Mouse (Mus musculus) granulocyte monocyte progenitor cell, adult 5-6 weeks (primary cell): Measurements from ENCODE around the gene Gm12185. TPM values are rescaled to one million over a fixed set of nuclear protein-coding genes. Genes with fewer than 3 reads are reported as not detected.
"Not testable (repeated sequence)": the region's sequence is repeated elsewhere in the genome, so short reads cannot be mapped to it uniquely, and the experiment has no call there.

ENCODE experiments used
- ATAC-seq: replicated peaks from 2 replicates; pipeline ENCODE4 v1.8.0; 2016; ENCODE audit warnings: mild to moderate bottlenecking, moderate TSS enrichment, inconsistent platforms; ENCODE audit not compliant: poor library complexity, severe bottlenecking
- total RNA-seq, 2 experiments: library from RNA; stranded (forward) in 1 of 2; stranded (reverse) in 1 of 2; fragments of 200-712, 200-1000 nt in 1 of 2; fragments of >200 nt in 1 of 2; fragmentation: Nextera tagmentation in 1 of 2; gene quantifications; 2 replicates each; pipeline ENCODE4 v1.2.3; 2014 to 2017

The Gm12185 gene
- total RNA-seq (2014; fragmentation: Nextera tagmentation) (not detected in 2 replicates), total RNA-seq (2017) (0.43 TPM in 1 of 2 replicates, not detected in the other)

- ATAC-seq, result not testable (repeated sequence)
Observed at GRCm38 (mm10) chr11:48991740-48992520, at the start of gene Gm12185. Gene Gm12185 (minus strand): TSS chr11:48992226.

- not testable (repeated sequence) for ATAC-seq
Observed at GRCm38 (mm10) chr11:49012074-49012473, 20.0 kb upstream of the Gm12185 start.

GRCm38 (mm10) chr11:49006785-49007184, 14.8 kb upstream of the Gm12185 start:
- not testable (repeated sequence) for ATAC-seq

- ATAC-seq, result not testable (repeated sequence)
Observed at GRCm38 (mm10) chr11:49006317-49006716, 14.3 kb upstream of the Gm12185 start.

GRCm38 (mm10) chr11:49000411-49000810, 8.4 kb upstream of the Gm12185 start:
- ATAC-seq, result not testable (repeated sequence)

- peak; percentile 77 for ATAC-seq
Observed at GRCm38 (mm10) chr11:48994018-48994417, 2.0 kb upstream of the Gm12185 start, which contains the start of gene Tgtp1. Gene Tgtp1 (minus strand): TSS chr11:48994172.

GRCm38 (mm10) chr11:48993296-48993695, 1.3 kb upstream of the Gm12185 start:
- not testable (repeated sequence) for ATAC-seq

GRCm38 (mm10) chr11:48989981-48990380, 2.0 kb downstream of the Gm12185 start:
- ATAC-seq, result not testable (repeated sequence)

GRCm38 (mm10) chr11:48988219-48988618, 3.8 kb downstream of the Gm12185 start:
- ATAC-seq, result peak; percentile 88

- not testable (repeated sequence) for ATAC-seq
Observed at GRCm38 (mm10) chr11:48982848-48983247, 9.2 kb downstream of the Gm12185 start.

GRCm38 (mm10) chr11:48980052-48980451, 12.0 kb downstream of the Gm12185 start:
- ATAC-seq, result peak; percentile 47

- ATAC-seq, result peak; percentile 82
Observed at GRCm38 (mm10) chr11:48979251-48979650, 12.8 kb downstream of the Gm12185 start, which contains the start of gene 9930111J21Rik1. Gene 9930111J21Rik1 (minus strand): TSS chr11:48979398.

- ATAC-seq, result peak; percentile 76
Observed at GRCm38 (mm10) chr11:48978240-48978939, 13.6 kb downstream of the Gm12185 start, which contains the start of gene Olfr56. Gene Olfr56 (plus strand): TSS chr11:48978889.

GRCm38 (mm10) chr11:48974686-48975085, 17.3 kb downstream of the Gm12185 start:
- not testable (repeated sequence) for ATAC-seq

GRCm38 (mm10) chr11:48946090-48946489, 45.9 kb downstream of the Gm12185 start, which contains the start of gene Psme2b:
Gene Psme2b (minus strand): TSS chr11:48946190.
- not testable (repeated sequence) for ATAC-seq

GRCm38 (mm10) chr11:48939286-48939685, 52.7 kb downstream of the Gm12185 start:
- ATAC-seq, result not testable (repeated sequence)

- not testable (repeated sequence) for ATAC-seq
Observed at GRCm38 (mm10) chr11:48935291-48935690, 56.7 kb downstream of the Gm12185 start.

- not testable (repeated sequence) for ATAC-seq
Observed at GRCm38 (mm10) chr11:48933923-48934322, 58.1 kb downstream of the Gm12185 start.

GRCm38 (mm10) chr11:48933422-48933821, 58.6 kb downstream of the Gm12185 start:
- ATAC-seq, result not testable (repeated sequence)

- ATAC-seq, result not testable (repeated sequence)
Observed at GRCm38 (mm10) chr11:48928068-48928467, 64.0 kb downstream of the Gm12185 start.

- ATAC-seq, result not testable (repeated sequence)
Observed at GRCm38 (mm10) chr11:48926437-48926836, 65.6 kb downstream of the Gm12185 start.
